Mouse (Mus musculus) lung, postnatal 36 days (tissue): ENCODE results near the gene Zc3h4.

ENCODE experiments used
- DNase-seq: peaks from one replicate; pipeline ENCODE4 v3.0.0; 2022; ENCODE audit warnings: mixed read lengths

Zc3h4 gene

DNA sequence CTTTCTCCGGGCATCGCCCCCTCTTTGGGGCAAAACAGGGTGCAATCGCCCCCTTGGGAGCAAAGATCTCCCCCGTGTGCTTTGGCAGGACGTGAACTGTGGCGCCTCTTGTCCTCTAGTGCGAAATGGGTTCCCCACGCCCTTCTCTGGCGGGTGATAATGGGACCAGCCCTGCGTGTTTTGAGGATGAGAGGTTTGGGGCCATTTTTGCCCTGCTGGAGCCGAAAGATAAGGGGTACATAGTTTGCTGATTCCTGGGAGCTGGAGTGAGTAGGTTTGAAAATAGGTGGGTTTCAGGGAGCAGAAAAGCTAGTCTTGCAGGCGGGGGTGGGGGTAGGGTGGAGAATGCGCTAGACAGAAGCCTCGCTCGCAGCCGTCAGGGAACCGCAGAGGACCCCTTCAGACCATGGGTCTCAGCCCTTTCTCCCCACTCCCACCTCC, 1.3 kb downstream of the Zc3h4 start:
- peak; percentile 60 for DNase-seq

DNA sequence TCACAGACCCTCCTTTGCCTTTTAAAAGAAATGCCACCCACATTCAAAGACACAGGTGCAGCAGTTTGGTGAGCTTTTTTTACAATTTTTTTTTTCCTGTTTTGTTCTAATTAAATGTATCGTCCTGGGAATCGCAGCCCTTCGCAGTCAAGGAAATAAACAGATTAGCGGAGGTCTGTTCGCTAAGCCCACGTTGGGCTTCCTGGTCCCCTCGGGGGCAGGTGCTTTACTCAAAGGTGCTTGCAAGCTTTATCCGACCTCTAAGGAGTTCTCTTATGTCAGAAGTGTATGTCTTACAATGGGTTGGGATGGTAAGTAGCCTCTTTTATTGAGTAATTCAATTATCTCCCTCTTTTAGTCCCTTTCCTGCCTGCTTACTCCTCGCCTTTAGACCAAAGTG, 1.7 kb downstream of the Zc3h4 start:
- DNase-seq, result no peak

DNA sequence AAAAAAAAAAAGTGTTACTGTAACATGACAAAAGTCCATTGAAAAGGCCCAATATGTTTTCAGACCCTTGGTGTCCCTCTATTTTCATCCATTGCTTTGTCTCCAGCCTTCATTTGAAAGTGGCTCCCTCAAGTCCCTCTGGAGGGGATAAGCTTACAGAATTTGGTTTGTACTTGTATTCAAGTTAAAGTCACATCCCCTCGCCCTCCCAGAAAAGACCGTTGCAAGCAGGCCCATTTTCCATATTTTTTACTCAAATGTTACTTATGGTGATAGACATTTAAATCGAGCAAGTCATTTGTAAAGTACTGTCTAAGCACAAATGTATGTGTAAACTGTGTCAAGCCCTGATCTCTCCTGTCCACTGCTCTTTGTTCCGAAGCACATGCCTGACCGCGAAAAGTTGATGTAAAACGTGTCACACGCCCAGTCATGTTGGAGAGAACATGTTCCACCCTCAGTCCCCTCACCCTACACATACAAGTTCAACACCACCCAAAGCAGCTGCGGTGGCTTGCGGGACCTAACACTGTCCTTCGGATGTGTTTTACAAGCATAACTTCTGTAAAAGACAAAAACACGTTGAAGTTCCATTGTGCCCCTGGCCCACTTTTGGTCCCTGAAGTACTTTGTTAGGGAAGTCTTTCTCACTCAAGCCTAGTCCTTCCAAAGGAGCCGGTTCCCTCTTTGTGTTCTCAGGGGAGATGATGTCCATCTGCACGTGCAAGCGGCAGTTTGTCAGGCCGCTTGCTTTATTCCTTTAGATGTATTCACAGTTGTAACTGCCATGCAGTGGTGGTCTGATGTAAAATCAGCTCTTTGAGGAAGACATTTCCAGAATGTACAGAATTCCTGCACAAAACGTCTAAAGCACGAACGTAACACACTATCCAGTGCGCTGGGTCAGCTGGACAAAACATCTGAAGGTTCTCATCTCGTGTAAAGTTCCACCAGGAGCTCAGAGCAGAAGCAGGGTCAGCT, 2.5 kb downstream of the Zc3h4 start:
- peak; percentile 50 for DNase-seq

DNA sequence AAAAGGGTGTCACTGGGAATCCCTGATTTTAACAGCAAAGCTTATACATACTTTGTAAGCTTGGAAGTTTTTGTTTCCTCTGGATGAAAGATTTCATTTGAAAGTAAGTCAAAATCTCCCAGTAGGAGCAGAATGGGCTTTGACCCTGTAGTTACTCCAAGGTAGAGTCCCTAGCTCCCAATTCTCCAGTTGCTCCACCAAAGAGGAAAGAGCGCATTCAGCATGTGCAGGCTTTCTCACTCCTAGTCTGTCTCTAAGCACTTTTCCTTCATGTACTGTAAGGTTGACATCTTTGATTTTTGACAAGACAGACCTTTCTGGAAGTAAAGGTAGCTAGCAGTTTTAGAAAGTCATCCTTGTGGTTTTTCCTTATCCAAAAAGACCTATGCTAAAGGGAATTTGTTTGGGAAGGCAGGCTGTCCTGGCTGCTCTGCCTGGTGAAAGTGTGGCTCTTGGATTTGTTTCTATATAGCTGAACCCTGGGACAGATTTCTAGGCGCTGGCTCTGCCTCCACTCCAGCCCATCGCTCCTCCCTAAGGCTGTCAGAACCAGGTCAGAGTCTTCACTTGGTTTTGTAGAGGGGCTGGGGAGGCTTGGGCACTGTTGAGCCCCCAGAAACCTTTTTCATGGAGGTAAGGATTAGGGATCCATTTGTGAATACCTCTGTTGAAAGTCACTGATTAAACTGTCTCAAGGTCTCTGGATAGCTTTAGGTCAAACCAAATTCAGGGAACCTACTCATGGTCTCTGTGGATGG, 3.8 kb downstream of the Zc3h4 start:
- DNase-seq, result no peak

DNA sequence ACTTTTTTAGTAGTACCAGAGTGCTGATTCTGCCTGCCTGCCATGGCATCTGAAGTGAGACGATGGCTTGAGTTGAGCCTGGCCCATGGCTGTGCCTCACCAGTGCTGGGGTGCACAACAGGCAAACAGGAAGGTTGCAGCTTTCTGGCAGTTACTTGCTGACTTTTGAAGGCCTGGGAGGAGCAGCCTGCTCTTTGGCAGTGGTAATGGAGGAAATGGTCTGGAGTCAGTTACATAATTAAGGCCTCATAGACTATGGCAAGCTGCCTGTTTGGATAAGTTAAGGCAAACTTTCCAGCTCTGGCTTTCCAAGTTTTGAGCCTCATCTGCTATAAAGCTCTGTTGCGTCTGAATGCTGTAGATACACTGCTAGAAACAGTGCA, 4.4 kb downstream of the Zc3h4 start:
- DNase-seq, result peak; percentile 85

DNA sequence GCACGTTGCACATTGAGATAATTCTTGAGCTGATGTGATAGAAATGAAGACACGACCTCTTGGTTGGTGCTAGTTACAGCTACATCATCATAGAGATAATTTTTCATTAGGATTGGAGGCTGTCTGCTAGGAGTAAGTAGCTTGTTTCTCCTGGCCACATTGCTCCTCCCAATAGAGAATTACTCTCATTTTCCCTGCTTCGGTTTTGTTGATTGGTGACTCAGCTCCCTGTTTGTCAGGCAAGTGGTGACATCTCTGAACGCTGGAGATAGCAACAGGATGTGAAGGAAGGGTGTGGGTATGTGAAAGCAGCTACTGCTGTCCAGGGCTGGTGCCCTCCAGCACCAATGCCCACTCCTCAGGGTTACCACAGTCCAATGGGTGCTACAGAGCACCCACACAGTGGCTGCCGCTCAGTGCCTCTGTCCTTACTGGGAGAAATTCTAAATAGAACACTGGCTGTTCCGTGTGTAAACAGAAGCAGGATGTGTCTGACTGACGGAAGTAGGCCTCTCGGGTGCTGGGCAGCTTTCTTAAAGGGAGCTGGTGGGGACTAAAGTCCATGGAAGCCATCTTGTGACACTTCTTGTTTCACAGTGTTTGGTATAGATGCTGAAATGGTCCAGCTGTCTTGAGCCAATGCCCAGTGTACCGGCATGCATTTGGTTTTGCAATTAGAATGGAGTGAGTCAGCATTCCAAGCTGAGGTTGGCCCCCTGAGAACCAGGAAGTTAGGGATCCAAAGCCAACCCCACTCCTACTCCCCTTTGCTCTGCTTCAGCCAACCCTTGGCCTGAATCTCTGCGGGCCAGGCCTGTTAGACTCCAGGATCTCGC, 5.0 kb downstream of the Zc3h4 start:
- DNase-seq, result peak; percentile 90

DNA sequence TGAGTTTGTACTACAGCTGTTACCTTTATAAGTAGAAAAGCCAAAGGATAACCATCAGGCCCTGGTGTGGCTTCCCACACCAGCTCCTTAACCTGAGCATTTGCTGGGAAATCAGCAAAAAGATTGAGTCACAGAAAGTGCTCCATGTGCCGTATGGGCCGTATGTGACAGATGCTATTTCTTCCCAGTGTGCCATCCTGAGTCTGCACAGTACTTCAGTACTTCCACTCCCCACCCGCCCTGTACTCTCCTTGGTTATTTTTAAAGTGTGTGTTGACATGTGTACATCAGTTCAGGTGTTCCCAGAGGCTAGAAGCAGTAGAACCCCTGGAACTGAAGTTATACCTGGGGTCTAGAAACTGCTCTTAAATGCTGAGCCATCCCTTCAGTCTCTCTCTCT, 6.3 kb downstream of the Zc3h4 start:
- no peak for DNase-seq

DNA sequence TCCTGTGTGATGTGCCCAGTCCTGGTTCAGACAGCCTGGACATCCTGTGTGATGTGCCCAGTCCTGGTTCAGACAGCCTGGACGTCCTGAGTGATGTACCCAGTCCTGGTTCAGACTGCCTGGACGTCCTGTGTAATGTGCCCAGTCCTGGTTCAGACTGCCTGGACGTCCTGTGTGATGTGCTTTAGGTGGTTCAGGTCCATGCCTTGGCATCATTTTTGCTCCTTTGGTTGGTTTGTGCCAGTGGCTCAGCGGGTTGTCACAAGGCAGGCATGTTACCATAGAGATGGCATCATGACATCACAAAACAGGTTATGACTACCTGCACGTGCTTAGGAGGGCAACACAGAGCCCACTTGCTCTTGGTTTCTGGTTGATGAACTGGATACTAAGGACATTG, 10.4 kb downstream of the Zc3h4 start:
- no peak for DNase-seq

DNA sequence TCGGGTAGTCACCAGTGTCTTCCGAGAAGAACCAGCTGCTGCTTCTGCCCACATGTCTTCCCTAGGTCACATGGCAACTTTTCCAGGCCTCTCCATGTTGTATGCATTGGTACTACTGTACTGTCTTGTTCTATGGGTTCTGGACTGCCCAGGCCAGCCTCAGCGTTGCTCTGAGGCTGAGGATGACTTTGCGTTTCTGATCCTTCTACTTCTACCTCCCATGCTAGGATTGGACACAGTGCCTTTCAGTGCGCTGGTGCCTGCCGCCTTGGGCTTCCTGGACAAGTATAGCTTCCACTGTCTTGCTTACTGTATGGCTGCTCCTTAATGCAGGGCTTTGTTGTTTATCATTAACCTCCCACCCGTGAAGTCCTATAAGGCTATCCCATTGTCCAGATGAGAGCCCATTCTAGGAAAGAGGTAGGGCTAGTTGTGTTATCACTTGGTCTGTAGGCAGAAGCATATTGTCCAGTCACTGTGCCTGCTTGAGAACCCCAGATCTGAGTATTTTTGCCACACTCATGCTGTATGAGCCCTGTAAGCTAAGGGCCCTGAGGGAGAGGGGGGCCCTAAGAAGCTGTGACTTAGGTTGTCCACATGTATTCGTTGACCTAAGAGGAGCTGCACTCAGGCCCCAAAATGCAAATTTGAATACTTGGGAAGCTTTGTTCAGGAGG, 11.6 kb downstream of the Zc3h4 start:
- peak; percentile 44 for DNase-seq

DNA sequence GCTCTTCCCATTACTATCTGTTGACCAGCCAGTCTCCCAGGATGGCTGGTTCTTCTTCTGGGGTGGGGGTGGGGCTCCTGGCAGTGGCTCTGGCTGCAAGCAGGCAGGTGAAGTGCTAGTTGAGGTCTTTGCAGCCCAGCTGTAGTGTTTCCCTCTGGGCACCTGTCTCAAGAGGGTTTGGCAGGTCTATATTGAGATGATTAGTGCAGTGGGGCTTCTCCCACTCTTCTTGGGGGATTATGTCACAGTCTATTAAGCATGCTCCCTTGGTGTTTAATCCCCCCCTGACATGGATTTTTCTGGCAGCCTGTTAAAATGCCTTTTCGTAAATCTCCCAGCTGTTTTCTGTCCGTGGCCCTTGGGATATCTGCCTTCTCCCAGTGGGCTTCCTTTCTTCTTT, 12.2 kb downstream of the Zc3h4 start:
- DNase-seq, result peak; percentile 29

DNA sequence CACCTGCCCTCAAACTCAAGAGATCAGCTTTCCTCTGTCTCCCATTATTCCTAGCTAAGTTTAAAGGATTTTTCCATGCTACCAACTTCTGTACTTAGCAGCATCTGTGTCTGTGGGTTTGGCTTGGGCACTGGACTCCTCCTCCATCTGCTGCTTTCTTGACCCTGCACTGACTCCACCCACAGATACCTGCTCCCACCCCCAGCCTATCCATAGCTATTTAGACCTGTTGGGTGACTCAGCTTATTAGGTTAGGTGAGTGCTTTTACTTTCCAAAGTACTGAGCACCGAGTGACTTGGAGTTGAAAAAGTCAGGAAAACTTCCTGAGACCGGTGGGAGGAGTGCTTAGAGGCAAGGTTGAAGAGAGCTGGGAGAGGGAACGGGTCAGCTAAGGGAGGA, 14.7 kb downstream of the Zc3h4 start:
- DNase-seq, result peak; percentile 81

DNA sequence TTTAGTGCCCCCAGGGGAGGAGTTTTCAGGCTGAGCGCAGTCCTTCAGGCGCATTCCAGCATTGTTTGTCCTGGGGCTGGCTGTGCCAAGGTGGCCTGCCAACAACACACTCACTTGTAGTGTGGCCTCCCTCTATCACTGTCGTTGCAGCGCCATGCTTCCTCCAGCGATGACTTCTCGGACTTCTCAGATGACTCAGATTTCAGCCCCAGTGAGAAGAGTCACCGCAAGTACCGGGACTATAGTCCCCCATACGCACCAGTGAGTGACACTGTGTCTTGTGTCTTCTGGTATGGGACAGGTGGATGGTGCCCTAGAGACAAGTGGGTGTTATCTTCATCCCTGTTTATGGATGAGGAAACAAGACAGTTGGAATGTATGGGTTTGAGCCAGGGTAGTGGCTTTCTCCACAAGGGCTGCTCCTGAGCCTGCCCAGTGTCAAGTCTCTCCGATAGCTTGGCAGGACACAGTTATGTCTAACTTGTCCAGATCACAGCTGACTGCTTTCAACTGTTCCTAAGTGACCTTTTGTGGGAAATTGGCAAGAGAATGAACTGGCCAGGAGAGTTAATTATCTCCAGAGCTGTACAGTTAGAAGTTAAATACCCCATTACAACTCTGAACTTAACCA, 16.5 kb downstream of the Zc3h4 start:
- peak; percentile 71 for DNase-seq

DNA sequence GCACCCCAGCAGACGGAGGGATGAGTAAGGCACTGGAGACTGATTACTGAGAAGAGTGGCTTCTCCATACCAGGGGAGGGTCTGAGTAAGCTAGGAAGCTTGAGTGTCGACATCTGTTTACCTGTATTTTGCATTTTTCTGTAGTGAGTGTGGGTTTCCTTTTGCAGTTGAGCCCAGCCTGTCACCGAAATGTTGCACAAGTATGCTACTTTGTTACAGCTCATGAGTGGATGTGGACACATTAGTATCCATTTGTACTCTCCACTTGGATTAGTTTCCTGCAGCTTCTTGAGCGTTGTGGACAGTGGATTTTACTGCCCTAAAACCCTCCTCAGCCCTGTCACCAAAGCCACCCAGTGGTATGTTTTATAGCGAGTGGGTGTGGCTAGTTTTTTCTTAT, 18.0 kb downstream of the Zc3h4 start:
- DNase-seq, result no peak

DNA sequence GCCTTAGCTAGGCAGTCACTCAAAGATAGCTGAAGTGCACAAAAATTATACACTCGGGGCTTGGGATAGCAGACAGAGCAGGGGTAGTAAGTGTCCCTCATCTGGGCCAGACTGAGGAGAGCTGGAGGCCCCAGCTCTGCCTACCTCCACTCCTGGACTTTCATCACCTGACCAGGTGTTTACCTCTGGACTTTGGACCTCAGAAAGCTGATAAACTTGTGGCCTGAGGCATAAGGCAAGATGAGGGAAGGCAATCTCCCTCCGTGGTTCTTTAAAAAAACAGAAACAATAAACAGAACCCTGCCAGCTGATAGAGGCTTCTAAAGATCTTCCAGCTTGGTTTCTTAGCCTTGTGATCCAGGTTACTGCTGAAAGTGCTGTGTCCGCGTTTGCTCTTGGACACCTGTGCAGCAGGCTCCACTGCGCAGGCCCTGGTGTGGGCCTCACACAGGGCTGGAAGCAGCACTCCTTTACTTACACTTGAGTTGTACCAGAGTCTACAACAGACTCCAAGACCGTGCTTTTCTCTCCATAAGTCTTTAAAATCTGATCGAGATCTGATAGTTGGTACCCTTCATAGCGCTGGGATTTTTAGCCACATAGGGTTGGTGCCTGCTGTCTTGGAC, 19.9 kb downstream of the Zc3h4 start:
- DNase-seq, result no peak

DNA sequence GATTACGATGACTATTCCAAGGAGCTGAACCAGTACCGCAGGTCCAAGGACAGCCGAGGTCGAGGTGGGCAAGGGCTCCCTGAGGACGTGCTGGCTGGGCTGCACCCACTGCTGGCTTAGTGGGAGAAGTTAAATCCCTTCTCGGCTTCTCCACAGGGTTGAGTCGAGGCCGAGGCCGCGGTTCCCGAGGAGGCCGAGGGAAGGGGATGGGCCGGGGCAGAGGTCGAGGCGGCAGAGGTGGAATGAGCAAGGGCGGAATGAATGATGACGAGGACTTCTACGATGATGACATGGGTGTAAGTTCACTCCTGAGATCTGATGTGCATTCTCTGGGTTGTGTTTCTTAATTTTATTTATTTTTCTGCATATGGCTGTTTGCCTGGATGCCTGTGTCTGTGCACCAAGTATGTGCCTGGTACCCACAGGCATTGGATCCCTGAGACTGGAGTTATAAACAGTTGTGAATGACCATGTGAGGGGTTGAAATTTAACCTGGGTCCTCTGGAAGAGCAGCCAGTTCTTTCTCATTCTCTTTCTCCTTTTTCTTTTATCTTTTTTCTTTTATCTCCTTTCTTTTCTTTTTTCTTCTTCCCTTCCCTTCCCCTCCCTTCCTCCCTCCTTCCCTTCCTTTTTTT, 21.6 kb downstream of the Zc3h4 start:
- DNase-seq, result no peak

DNA sequence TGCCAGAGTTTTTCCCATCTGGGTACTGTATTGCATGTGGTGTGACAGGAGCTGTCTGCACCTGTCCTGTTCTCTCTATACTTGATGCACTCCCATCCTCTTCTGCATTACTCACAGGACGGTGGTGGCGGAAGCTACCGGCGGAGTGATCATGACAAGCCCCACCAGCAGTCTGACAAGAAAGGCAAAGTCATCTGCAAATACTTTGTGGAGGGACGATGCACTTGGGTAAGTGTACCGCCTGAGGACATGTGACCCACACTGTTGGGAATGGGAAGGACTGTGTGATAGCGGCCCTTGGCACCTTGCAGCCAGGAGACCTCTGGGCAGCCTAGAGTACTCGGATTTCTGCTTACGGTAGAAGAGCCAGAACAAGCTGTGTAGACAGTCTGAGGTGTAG, 23.0 kb downstream of the Zc3h4 start:
- no peak for DNase-seq

DNA sequence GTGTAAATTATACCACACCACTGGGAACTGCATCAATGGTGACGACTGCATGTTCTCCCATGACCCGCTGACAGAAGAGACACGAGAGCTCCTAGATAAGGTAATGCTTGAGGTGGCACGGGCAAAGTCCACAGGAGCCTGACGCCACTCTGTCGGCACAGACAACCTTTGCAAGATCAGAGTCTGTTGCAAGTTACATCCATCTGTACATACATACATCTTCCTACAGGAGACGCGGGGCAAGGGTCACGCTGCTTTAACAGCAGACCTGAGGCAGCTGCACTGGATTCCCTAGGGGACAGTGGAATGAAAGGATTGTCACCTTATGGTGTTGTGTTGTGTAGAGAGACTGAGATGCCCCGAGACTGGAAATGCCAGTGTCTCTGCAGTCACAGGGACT, 25.0 kb downstream of the Zc3h4 start:
- no peak for DNase-seq

DNA sequence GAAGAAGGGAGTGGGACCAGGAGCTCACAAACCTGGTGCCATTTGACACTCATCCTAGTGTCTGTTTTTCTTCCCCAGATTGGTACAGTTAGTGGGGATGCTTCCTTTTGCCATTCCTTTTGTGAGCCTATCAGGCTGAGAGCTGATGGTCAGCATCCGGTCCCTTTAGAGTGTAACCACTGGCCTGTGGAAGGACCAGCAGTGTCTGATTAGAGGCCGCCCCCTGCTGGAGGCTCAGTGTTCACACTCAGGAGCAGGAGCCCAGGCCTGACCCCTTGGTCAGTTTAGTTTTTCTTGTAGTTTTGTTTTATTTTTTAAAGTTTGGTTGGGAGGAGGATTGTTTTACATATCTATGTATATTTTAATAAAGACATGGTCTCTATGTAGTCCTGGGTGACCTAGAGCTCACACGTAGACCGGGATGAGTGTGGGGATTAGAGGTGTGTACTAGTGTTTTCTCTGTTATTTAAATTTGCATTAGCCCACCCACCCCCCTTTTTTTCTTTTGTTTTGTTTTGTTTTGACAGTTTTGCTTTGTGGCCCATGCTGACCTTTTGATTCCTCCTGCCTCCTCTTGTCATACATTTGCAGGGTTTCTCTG, 25.5 kb downstream of the Zc3h4 start:
- DNase-seq, result peak; percentile 94

DNA sequence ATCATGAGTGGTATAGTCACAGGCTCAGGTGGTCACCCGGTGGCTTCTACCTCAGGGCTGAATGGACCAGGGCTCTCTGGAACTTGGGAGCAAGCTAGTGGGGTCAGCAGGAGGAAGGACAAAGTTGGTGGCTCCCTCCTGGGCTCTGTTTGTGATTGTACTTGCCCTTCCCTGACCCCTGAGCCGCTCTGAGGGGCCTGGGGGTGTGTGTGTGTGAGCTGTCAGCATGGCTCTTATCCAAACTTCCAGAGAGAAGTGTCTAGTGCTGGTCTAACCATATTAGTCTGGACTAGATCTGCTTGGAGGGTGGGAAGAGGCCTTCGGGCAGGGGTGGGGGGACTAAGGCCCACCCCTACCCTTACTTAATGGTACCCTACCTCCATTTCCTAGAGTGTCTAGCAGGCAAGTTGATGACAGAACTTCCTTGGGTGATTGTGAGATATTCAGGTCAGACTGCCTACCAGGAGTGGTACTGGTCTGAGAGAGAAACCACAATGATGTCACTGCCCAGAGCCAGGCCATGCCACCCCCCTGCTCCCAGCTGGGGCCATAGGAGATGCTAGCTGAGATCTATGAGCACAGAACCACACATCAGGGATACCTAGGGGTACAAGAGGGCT, 32.8 kb downstream of the Zc3h4 start:
- DNase-seq, result no peak

DNA sequence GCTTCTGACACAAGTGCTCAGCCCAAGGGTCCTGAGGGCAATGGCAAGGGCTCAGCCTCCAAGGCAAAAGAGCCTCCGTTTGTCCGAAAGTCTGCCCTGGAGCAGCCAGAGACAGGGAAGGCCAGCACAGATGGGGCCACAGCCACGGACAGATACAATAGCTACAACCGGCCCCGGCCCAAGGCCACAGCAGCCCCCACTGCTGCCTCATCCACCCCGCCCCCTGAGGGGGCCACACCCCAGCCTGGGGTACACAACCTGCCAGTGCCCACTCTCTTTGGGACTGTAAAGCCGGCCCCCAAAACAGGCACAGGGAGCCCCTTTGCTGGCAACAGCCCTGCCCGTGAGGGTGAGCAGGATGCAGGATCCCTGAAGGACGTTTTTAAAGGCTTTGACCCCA, 34.4 kb downstream of the Zc3h4 start:
- no peak for DNase-seq
